Mouse (Mus musculus): ENCODE data around the gene Npepps.
A peak's percentile ranks its signal among the peaks of the same experiment; 100 is the strongest.
"Not testable (repeated sequence)": the region's sequence is repeated elsewhere in the genome, so short reads cannot be mapped to it uniquely, and the experiment has no call there.

The Npepps gene

DNA sequence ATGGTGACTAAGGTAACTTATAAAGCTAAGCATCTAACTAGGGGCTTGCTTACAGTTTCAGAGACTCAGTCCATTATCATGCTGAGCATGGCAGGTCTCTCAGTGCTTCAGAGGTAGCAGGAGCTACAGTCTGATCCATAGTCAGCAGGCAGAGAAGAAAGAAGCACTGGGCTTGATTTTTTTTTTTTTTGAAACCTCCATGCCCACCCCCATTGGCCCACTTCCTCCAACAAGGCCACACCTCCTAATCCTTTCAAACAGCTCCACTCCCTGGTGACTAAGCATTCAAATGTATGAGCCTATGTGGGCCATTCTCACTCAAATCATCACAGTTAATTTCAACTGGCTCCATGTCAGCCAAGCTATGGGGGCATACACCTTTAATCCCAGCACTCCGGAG lies 12.3 kb upstream of the Npepps start:
- DNase-seq: no peak

DNA sequence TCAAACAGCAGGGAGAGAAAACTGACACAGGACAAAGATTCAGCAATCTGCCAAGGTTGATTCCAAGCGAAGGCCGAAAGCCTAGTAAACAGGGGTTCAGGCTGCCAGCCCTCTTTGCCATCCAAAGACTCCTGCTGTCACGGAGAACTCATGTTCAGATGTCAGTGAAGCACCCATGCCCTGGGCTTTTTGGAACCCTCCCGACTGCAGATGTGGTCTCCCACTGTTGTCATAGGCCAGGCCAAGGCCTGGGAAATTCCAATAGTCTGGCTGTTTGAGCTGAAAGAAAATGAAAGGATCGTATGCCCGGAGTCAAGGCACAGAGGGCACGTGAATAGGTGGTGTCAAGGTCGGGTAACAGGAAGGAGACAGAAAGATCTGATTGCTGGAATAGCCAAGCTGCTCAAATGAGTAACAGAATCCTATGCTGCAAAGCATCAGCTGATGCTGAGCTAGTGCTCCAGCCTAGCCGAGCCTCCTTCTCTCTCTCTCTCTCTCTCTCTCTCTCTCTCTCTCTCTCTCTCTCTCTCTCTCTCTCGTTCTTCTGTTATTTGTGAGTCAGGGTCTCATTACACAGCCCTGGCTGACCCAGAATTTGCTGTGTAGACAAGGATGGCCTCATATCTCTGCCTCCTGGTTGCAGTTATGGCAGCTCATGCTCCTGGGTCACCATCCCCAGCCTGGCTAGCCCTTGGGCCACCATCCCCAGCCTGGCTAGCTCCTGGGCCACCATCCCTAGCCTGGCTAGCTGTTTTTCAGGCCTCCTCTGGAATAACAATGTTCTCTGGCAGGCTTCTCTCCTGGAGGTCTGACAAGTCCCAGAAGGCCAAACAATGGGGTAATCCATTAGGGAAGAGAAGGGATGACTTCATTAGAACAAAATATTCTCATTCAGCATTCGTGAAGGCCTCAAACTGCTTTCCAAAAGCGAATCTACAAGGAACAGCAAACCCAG lies 9.1 kb upstream of the Npepps start:
- no peak for DNase-seq

- no peak for DNase-seq
These were observed 7.2 kb upstream of the Npepps start for GRCm38 (mm10) chr11:97287643-97288042.

- no peak for DNase-seq
These were observed 6.5 kb upstream of the Npepps start for GRCm38 (mm10) chr11:97286973-97287372.

- DNase-seq: no peak
These were observed 5.7 kb upstream of the Npepps start for GRCm38 (mm10) chr11:97285852-97286775.

- DNase-seq: no peak
These were observed 4.4 kb upstream of the Npepps start for GRCm38 (mm10) chr11:97284854-97285253.

- DNase-seq: no peak
These were observed 1.7 kb upstream of the Npepps start for GRCm38 (mm10) chr11:97282179-97282578.

- peak; percentile 50 to 63 for DNase-seq
These were observed 828 bp downstream of the Npepps start for GRCm38 (mm10) chr11:97279405-97280215.

- no peak for DNase-seq
These were observed 1.4 kb downstream of the Npepps start for GRCm38 (mm10) chr11:97279040-97279404.

GRCm38 (mm10) chr11:97278456-97278855 lies 2.0 kb downstream of the Npepps start:
- no peak for DNase-seq

- no peak for DNase-seq
These were observed 3.3 kb downstream of the Npepps start for GRCm38 (mm10) chr11:97277166-97277565.

DNA sequence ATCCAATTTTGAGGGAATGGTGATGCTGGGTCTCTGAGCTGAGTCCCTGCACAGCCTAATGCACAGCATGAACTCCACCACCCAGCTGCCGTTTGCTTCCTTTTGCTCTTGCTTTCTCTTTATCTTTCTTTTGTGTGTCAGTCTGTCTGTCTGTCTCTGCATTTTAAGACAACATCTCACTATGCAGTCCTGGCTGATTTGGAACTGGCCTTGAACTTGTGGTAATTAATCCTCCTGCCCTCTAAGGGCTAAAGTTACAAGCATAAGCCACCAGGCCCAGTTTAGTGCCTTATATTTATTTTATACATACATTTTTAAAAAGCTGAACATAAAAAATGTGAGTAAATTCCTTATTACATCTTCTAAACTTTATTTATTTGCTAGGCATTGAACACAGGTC lies 4.4 kb downstream of the Npepps start:
- DNase-seq: no peak

DNA sequence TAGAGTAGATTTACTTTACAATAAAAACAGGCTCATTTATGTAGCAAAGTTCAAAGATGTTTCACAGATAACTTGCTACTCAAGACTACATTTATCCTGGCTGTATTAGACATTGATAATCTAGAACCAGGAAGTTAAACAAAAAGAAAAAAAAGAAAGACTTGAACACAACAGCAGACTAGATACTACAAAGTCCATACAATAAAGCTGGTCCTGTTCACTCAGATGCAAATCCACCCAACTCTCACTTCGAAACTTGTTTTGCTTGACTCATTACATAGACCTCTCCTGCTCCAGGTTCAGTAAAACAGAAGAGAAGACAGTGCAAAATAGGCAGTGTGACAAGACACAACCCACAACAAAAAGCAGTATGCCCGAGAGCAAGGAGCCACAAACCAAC lies 5.1 kb downstream of the Npepps start:
- no peak for DNase-seq

GRCm38 (mm10) chr11:97274947-97275346 lies 5.5 kb downstream of the Npepps start:
- DNase-seq: not testable (repeated sequence)

GRCm38 (mm10) chr11:97273613-97274012 lies 6.8 kb downstream of the Npepps start:
- no peak for DNase-seq

DNA sequence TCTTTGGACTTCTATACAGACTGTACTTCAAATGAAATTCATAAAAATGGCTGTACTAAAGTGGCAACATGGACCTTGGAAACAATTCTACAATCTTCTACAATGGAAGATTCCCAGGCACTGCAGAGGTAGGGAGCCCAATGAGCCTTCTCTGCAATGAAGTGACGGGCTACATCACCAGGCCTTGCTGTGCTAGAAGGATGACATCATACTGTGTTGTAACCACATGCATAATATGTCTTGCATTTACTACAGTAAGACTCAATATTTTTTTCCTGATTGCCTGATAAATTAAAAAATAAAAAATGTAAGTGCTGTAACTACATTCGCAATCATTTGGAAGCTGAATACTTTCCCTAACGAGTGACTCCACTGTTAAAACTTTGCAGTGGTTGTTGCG lies 7.6 kb downstream of the Npepps start:
- no peak for DNase-seq

- DNase-seq: not testable (repeated sequence)
These were observed 10.4 kb downstream of the Npepps start for GRCm38 (mm10) chr11:97270004-97270403.

DNA sequence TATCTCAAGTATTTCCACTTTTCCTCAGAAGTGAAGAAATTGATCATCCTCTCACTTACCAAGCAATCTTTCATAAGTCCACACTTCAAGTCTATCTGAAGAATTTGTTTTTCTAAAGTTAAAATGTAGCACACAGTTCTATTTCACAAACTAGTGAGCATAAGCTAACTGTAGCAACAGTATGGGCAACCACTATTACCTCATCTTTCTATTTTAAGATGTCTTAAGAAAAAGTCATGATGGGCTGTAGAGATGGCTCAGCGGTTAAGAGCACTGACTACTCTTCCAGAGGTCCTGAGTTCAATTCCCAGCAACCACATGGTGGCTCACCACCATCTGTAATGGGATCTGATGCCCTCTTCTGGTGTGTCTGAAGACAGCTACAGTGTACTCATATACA lies 13.9 kb downstream of the Npepps start:
- not testable (repeated sequence) for DNase-seq

DNA sequence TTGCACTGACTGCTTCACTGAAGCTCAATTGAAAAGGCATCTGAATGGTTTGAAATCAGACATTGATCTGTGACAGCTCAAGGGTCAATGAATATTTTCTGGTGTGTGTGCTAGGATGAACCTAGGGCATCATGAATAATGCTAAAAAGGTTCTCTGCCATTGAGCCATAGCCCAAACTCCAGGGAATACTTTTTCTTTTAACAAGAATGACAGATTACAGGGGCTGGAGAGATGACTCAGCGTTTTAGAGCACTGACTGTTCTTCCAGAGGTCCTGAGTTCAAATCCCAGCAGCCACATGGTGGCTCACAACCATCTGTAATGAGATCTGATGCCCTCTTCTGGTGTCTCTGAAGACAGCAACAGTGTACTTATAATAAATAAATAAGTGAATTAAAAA lies 30.8 kb downstream of the Npepps start:
- DNase-seq: not testable (repeated sequence)

DNA sequence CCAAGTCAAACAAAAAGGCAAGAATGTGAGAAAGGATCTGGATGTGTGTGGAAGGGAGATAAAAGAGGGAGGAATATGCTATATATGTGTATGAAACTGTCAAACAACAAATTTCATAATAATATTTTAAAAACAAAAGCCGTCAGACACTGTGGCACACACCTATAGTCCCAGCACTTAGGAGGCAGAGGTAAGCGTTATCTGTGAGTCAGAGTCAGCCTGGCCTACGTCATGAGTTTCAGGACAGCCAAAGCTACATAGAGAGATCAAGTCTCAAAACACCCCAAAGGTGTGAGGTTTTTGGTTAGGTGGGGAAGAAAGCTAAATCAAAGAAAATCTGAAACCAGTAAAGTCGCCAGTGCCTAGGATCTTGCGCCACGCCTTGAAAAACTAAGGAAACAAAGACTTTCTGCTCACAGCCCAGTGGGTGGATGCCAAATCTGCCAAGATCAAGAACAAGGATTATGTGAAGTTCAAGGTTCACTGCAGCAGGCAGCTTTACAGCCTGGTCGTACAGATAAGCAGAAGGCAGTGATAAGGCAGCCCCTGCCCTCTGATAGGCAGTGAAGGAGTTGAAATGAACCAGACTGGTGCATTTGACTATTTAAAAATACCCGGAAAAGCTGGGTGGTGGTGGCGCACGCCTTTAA lies 33.8 kb downstream of the Npepps start:
- DNase-seq: no peak

- DNase-seq: no peak
These were observed 39.1 kb downstream of the Npepps start for GRCm38 (mm10) chr11:97241321-97241720.

DNA sequence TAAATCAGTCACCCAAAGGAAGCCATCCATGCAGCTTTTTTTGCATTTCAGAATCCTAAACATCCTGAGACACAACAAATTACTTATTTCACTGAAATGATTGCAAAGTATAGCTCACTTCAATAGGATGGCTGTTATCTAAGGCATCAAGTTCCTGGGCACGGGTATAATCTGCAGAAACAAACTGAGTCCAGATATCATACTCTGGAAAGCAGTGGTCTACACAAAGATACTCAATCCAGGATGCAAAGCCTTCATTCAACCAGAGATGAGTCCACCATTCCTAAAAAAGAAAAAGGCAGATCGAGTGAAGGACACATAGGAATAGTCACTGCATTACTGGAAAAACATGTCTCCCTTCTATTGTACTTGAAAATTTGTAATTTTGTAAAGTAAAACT lies 42.5 kb downstream of the Npepps start:
- no peak for DNase-seq
